Mouse (Mus musculus) limb, embryonic 14.5 days (tissue): ENCODE data around the gene Il21r. TPM values are rescaled to one million over a fixed set of nuclear protein-coding genes. Genes with fewer than 3 reads are reported as not detected.

Source experiments
- ATAC-seq: fragments of 200-750 bp; cut with Nextera tagmentation; 2 replicates; pipeline ENCODE4 v1.8.0; 2017; ENCODE audit warnings: low read depth, moderate number of reproducible peaks, moderate TSS enrichment; ENCODE audit not compliant: low FRiP score
- DNase-seq: peaks from one replicate; pipeline ENCODE4 v3.0.0-alpha.2; 2015; ENCODE audit warnings: low spot score
- H3K27ac ChIP-seq: fragments of 300-500 bp; sonication (generic); replicated peaks from 2 replicates; pipeline ENCODE4 v1.5.1; 2014; ENCODE audit warnings: low read depth, mild to moderate bottlenecking, low read length, moderate library complexity, mixed read lengths
- H3K27me3 ChIP-seq: fragments of 300-500 bp; sonication (generic); 2 replicates; pipeline ENCODE4 v1.6.1; 2014; ENCODE audit warnings: low read length, mixed read lengths; ENCODE audit not compliant: control insufficient read depth, insufficient read depth
- H3K36me3 ChIP-seq: fragments of 300-500 bp; sonication (generic); 2 replicates; pipeline ENCODE4 v1.6.1; 2014; ENCODE audit warnings: mild to moderate bottlenecking, low read length, moderate library complexity, mixed read lengths; ENCODE audit not compliant: control insufficient read depth, insufficient read depth
- H3K4me1 ChIP-seq: fragments of 300-500 bp; sonication (generic); 2 replicates; pipeline ENCODE4 v1.6.1; 2014; ENCODE audit warnings: antibody characterized with exemption, low read length, mixed read lengths; ENCODE audit not compliant: control insufficient read depth, insufficient read depth
- H3K4me2 ChIP-seq: fragments of 300-500 bp; sonication (generic); replicated peaks from 2 replicates; pipeline ENCODE4 v1.6.1; 2014; ENCODE audit warnings: low read depth, mild to moderate bottlenecking, low read length, moderate library complexity; ENCODE audit not compliant: severe bottlenecking
- H3K4me3 ChIP-seq: fragments of 300-500 bp; sonication (generic); replicated peaks from 2 replicates; pipeline ENCODE4 v1.5.1; 2014; ENCODE audit warnings: low read length
- H3K9ac ChIP-seq: fragments of 300-500 bp; sonication (generic); 2 replicates; pipeline ENCODE4 v1.6.1; 2014; ENCODE audit warnings: mild to moderate bottlenecking, low read depth, low read length, moderate library complexity; ENCODE audit not compliant: severe bottlenecking
- H3K9me3 ChIP-seq: fragments of 300-500 bp; sonication (generic); 2 replicates; pipeline ENCODE4 v1.6.1; 2016; ENCODE audit warnings: low read length; ENCODE audit not compliant: control insufficient read depth
- POLR2A ChIP-seq: fragments of 200-500 bp; IDR thresholded peaks from 2 replicates; pipeline ENCODE4 v1.8.0; 2012; ENCODE audit warnings: inconsistent platforms, mild to moderate bottlenecking, moderate library complexity, borderline replicate concordance; ENCODE audit not compliant: insufficient read depth, insufficient read length; ENCODE audit errors: extremely low read depth
- WGBS: fragments of 180-500 bp; shearing (Covaris S2); extraction: QIAGEN DNeasy Blood & Tissue Kit; methylation state at CpG from one replicate; pipeline ENCODE4 v1.1.7; 2014; 5-methylcytosine and 5-hydroxymethylcytosine counted together
- polyA plus RNA-seq, 2 experiments: library from polyadenylated mRNA; depleted of rRNA in 1 of 2; stranded (reverse) in 1 of 2; unstranded in 1 of 2; fragments of >200 nt; fragmentation: Nextera tagmentation in 1 of 2; extraction: Ambion mirVana in 1 of 2; gene quantifications; 2 replicates each; pipeline versions ENCODE4 v1.2.1 to v1.2.3; 2012 to 2014

Il21r gene
- polyA plus RNA-seq, 2 experiments = 0.50 to 1.2 TPM

- DNase-seq = no peak
- Histone ChIP-seq H3K4me3 (no peak overlapping the region), H3K27ac (no peak overlapping the region), H3K4me2 (no peak overlapping the region), H3K4me1 (no peaks in the 10 kb centered on the region), H3K9ac (no peak overlapping the region), H3K9me3 (no peaks in the 10 kb centered on the region), H3K36me3 (no peaks in the 10 kb centered on the region), H3K27me3 (no peaks in the 10 kb centered on the region)
- no peak for ATAC-seq
- TF ChIP-seq POLR2A = no peak
- WGBS = 99% methylated on average over 23 of the region's 23 CpGs
Observed at GRCm38 (mm10) chr7:125586355-125586754, 16.9 kb upstream of the Il21r start.

DNA sequence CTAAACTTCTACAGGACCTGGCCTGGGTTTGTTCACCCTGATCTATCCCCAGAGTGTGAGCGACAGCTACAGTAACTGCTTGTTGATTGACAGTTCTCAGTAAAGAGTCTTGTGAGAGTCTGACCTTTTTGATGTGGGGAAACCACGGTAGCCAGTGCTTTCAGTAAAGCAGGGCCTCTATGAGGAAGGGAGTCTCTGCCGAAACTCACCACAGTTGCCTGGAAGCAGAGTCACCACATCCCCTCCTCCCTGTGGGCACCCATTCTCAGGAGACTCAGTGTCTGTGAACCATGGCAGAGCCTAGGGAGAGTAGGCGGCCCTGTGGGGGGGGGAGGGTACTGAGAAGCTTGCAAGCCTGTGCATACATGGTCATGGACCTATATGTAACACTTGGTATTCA is 14.5 kb upstream of the Il21r start:
- H3K4me1 ChIP-seq = no peaks in the 10 kb centered on the region
- no peak overlapping the region for H3K4me2 ChIP-seq
- WGBS = 84% methylated on average over 4 of the region's 4 CpGs

GRCm38 (mm10) chr7:125589896-125590295 is 13.3 kb upstream of the Il21r start:
- 90% methylated on average over 7 of the region's 7 CpGs for whole genome bisulfite sequencing
- Histone ChIP-seq H3K27ac (no peak overlapping the region), H3K9me3 (no peaks in the 10 kb centered on the region), H3K9ac (no peak overlapping the region), H3K4me1 (no peaks in the 10 kb centered on the region), H3K4me3 (no peak overlapping the region), H3K27me3 (no peaks in the 10 kb centered on the region), H3K4me2 (no peak overlapping the region), H3K36me3 (no peaks in the 10 kb centered on the region)
- DNase-seq = no peak
- no peak for ATAC-seq
- no peak for TF ChIP-seq POLR2A

More for the DNA sequence above, 14.5 kb upstream of the Il21r start:
- Histone ChIP-seq H3K9ac (no peak overlapping the region), H3K9me3 (no peaks in the 10 kb centered on the region), H3K36me3 (no peaks in the 10 kb centered on the region), H3K27ac (no peak overlapping the region), H3K27me3 (no peaks in the 10 kb centered on the region), H3K4me3 (no peak overlapping the region)
- ATAC-seq = no peak
- TF ChIP-seq POLR2A = no peak
- DNase-seq = no peak

GRCm38 (mm10) chr7:125593831-125594230 is 9.4 kb upstream of the Il21r start:
- Histone ChIP-seq H3K36me3 (no peaks in the 10 kb centered on the region), H3K27ac (no peak overlapping the region), H3K4me2 (no peak overlapping the region), H3K9me3 (no peaks in the 10 kb centered on the region), H3K4me1 (no peaks in the 10 kb centered on the region), H3K9ac (no peak overlapping the region), H3K4me3 (no peak overlapping the region), H3K27me3 (no peaks in the 10 kb centered on the region)
- TF ChIP-seq POLR2A = no peak
- DNase-seq = no peak
- WGBS = 78% methylated on average over 4 of the region's 4 CpGs
- ATAC-seq = no peak

GRCm38 (mm10) chr7:125596406-125596805 is 6.8 kb upstream of the Il21r start:
- Histone ChIP-seq H3K27ac (no peak overlapping the region), H3K4me2 (no peak overlapping the region), H3K4me3 (no peak overlapping the region), H3K9ac (no peak overlapping the region), H3K36me3 (no peaks in the 10 kb centered on the region), H3K4me1 (no peaks in the 10 kb centered on the region), H3K9me3 (no peaks in the 10 kb centered on the region), H3K27me3 (no peaks in the 10 kb centered on the region)
- ATAC-seq = no peak
- 57% methylated on average over 3 of the region's 3 CpGs for WGBS
- TF ChIP-seq POLR2A = no peak
- no peak for DNase-seq

DNA sequence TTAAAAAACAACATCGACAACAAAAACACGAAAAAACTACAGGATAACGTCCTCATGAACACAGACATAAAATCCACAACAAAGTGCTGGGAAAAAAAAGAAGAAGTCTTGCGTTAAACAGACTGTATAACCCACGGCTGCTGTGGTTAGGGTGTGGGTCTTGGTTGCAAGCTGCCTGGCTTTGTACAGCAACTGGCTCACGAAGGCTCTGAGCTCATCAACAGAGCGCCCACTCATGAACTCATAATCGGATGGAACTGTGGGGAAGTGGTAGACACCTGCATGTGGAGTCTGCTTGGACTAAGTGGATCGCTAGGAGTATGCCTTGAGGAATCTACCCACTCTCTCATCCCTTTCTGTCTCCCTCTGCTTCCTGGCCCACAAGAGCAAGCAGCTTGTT is 6.1 kb upstream of the Il21r start:
- Histone ChIP-seq H3K36me3 (no peaks in the 10 kb centered on the region), H3K4me3 (no peak overlapping the region), H3K27ac (no peak overlapping the region), H3K9me3 (no peaks in the 10 kb centered on the region), H3K9ac (no peak overlapping the region), H3K4me2 (no peak overlapping the region), H3K4me1 (no peaks in the 10 kb centered on the region), H3K27me3 (no peaks in the 10 kb centered on the region)
- 80% methylated on average over 9 of the region's 9 CpGs for WGBS
- ATAC-seq (no peak), DNase-seq (no peak)
- TF ChIP-seq POLR2A = no peak
